Mouse (Mus musculus): ENCODE measurements around the gene Gm10135. TPM values are rescaled to one million over a fixed set of nuclear protein-coding genes. Genes with fewer than 3 reads are reported as not detected.
A peak's percentile ranks its signal among the peaks of the same experiment; 100 is the strongest.

The Gm10135 gene
- polyA plus RNA-seq, 1 experiment from 2014 or later = not detected

DNA sequence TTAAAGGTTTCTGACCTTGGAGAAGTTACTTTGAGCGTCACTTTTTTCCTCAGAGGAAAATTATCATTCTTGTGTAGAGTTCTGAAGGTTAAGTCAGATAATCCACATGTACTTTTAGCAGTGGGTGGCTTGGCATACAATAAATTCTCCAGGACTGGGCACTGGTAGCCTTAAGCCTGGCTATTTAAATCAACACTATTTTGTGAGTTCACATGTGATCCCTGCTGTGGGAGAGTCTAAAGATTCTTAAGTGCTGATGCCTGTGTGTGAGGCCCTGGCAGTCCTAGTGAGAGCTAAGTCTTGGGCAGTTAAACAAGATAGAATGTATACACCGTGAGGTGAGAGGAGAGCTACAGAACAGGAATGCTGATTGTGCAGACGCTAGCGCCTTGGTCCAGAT is 58.5 kb downstream of the Gm10135 start:
- Histone ChIP-seq H3K4me3 (ENCODE audit: low read depth, low read length) (peak overlapping the region; percentile 97), H3K27me3 (ENCODE audit: control insufficient read depth, insufficient read depth, low read length) (no peaks in the 10 kb centered on the region; the same call in 1 of the 2 replicates), H3K27ac (ENCODE audit: low read depth, low read length) (no peak overlapping the region), H3K4me2 (ENCODE audit: low read depth, low read length) (peak overlapping the region; percentile 42), H3K9me3 (ENCODE audit: control insufficient read depth, low read length) (no peaks in the 10 kb centered on the region), H3K36me3 (ENCODE audit: control insufficient read depth, insufficient read depth, low read length) (no peaks in the 10 kb centered on the region), H3K9ac (replicated peaks; ENCODE audit: low read depth, low read length) (peak overlapping the region; percentile 96; the same call in 1 of the 2 replicates), H3K4me1 (ENCODE audit: control insufficient read depth, insufficient read depth, low read length) (peaks cover 21% of the 10 kb centered on the region)
- WGBS = 40% methylated on average over 4 of the region's 4 CpGs
- no peak for ATAC-seq (ENCODE audit: low read depth)

Other genes with a start within 250 kb of the Gm10135 start
- gene Txk, start 221.9 kb downstream of the Gm10135 start, polyA plus RNA-seq (2014; fragmentation: Nextera tagmentation; extraction: Ambion mirVana) = 0.12 and 0.22 TPM in 2 replicates
- gene Tec, start 106.2 kb downstream of the Gm10135 start, polyA plus RNA-seq (2014; fragmentation: Nextera tagmentation; extraction: Ambion mirVana) = 5.8 and 10.8 TPM in 2 replicates
- gene Slain2, start 60.4 kb downstream of the Gm10135 start, polyA plus RNA-seq (2014; fragmentation: Nextera tagmentation; extraction: Ambion mirVana) = 22.3 and 28.9 TPM in 2 replicates
- gene Slc10a4, start 32.2 kb upstream of the Gm10135 start, polyA plus RNA-seq (2014; fragmentation: Nextera tagmentation; extraction: Ambion mirVana) = 31.8 and 40.8 TPM in 2 replicates

Data from neural tube, embryonic 14.5 days (tissue).